Mouse (Mus musculus) ES-Bruce4 (cell line): ENCODE measurements at regions not wholly inside any gene's neighbourhood (a gene's known extent, or its start where the extent isn't known, plus 50 kb on each side); places are given as distances from the start of the nearest gene placed in this dataset.

Experiments used
- H3K27ac ChIP-seq: 2 replicates; pipeline ENCODE4 v1.5.1; 2012; ENCODE audit warnings: low read length, inconsistent platforms; ENCODE audit not compliant: insufficient read depth
- H3K27me3 ChIP-seq: 2 replicates; pipeline ENCODE4 v1.6.1; 2012; ENCODE audit warnings: mild to moderate bottlenecking, low read length, inconsistent platforms; ENCODE audit not compliant: control insufficient read depth, poor library complexity, insufficient read depth, severe bottlenecking
- H3K36me3 ChIP-seq: 2 replicates; pipeline ENCODE4 v1.6.1; 2012; ENCODE audit warnings: inconsistent platforms, mild to moderate bottlenecking, low read length, moderate library complexity; ENCODE audit not compliant: control insufficient read depth, poor library complexity, insufficient read depth, severe bottlenecking
- H3K4me1 ChIP-seq: one replicate; pipeline ENCODE4 v1.8.1; 2011; ENCODE audit warnings: low read length; ENCODE audit not compliant: control insufficient read depth, insufficient read depth
- H3K4me3 ChIP-seq: 2 replicates; pipeline ENCODE4 v1.5.1; 2011; ENCODE audit warnings: low read depth, mild to moderate bottlenecking, low read length
- H3K9ac ChIP-seq: 2 replicates; pipeline ENCODE4 v1.6.1; 2012; ENCODE audit warnings: low read depth, mild to moderate bottlenecking, inconsistent platforms; ENCODE audit not compliant: poor library complexity, severe bottlenecking
- H3K9me3 ChIP-seq: replicated peaks from 2 replicates; pipeline ENCODE4 v1.6.1; 2012; ENCODE audit warnings: mild to moderate bottlenecking, low read length, inconsistent platforms; ENCODE audit not compliant: control insufficient read depth, poor library complexity, insufficient read depth, severe bottlenecking
- CTCF ChIP-seq: IDR thresholded peaks from one replicate; pipeline ENCODE4 v1.8.1; 2011; ENCODE audit warnings: low read depth, low read length
- EP300 ChIP-seq: IDR thresholded peaks from 2 replicates; pipeline ENCODE4 v1.6.1; 2011; ENCODE audit warnings: low read depth, low read length; ENCODE audit not compliant: insufficient read depth
- POLR2A ChIP-seq: IDR thresholded peaks from one replicate; pipeline ENCODE4 v1.8.1; 2011; ENCODE audit warnings: low read length; ENCODE audit not compliant: insufficient read depth

GRCm38 (mm10) chr12:69476131-69476530, 103.9 kb upstream of the Gm9887 start:
- Histone ChIP-seq H3K4me3 (no peak overlapping the region), H3K27me3 (no peaks in the 10 kb centered on the region; the same call in 1 of the 2 replicates), H3K9me3 (no peaks in the 10 kb centered on the region), H3K9ac (no peak overlapping the region), H3K27ac (no peak overlapping the region), H3K36me3 (no peaks in the 10 kb centered on the region), H3K4me1 (no peaks in the 10 kb centered on the region)
- no peak for TF ChIP-seq CTCF
- TF ChIP-seq POLR2A = no peak

GRCm38 (mm10) chr12:69474916-69475661, 102.8 kb upstream of the Gm9887 start:
- H3K4me1 ChIP-seq = no peaks in the 10 kb centered on the region
- TF ChIP-seq POLR2A = no peak
- TF ChIP-seq CTCF = no peak
- TF ChIP-seq EP300 = no peak
- no peak overlapping the region for H3K27ac ChIP-seq
- 0 out of 2 replicates have a peak overlapping the region, but pooled peaks have one; percentile 18 for H3K4me3 ChIP-seq
- H3K9ac ChIP-seq = no peak overlapping the region
- H3K27me3 ChIP-seq = no peaks in the 10 kb centered on the region; the same call in 1 of the 2 replicates
- no peaks in the 10 kb centered on the region for H3K36me3 ChIP-seq
- no peaks in the 10 kb centered on the region for H3K9me3 ChIP-seq

GRCm38 (mm10) chr12:69474141-69474915, 102.1 kb upstream of the Gm9887 start:
- no peak overlapping the region for H3K9ac ChIP-seq
- H3K27ac ChIP-seq = no peak overlapping the region
- no peak for TF ChIP-seq POLR2A
- TF ChIP-seq CTCF = no peak
- no peak for TF ChIP-seq EP300
- H3K36me3 ChIP-seq = no peaks in the 10 kb centered on the region
- H3K4me1 ChIP-seq = no peaks in the 10 kb centered on the region
- H3K9me3 ChIP-seq = no peaks in the 10 kb centered on the region
- H3K4me3 ChIP-seq = no peak overlapping the region
- no peaks in the 10 kb centered on the region; the same call in 1 of the 2 replicates for H3K27me3 ChIP-seq

- TF ChIP-seq EP300 (no peak), POLR2A (no peak), CTCF (no peak)
- Histone ChIP-seq H3K4me3 (no peak overlapping the region), H3K9me3 (no peaks in the 10 kb centered on the region), H3K9ac (no peak overlapping the region), H3K4me1 (no peaks in the 10 kb centered on the region), H3K36me3 (no peaks in the 10 kb centered on the region), H3K27ac (no peak overlapping the region), H3K27me3 (no peaks in the 10 kb centered on the region; the same call in 1 of the 2 replicates)
Observed at GRCm38 (mm10) chr12:69473379-69474057, 101.3 kb upstream of the Gm9887 start.

GRCm38 (mm10) chr12:69472912-69473311, 100.7 kb upstream of the Gm9887 start:
- Histone ChIP-seq H3K36me3 (no peaks in the 10 kb centered on the region), H3K27ac (no peak overlapping the region), H3K9ac (no peak overlapping the region), H3K9me3 (no peaks in the 10 kb centered on the region), H3K27me3 (no peaks in the 10 kb centered on the region), H3K4me3 (no peak overlapping the region), H3K4me1 (no peaks in the 10 kb centered on the region)
- TF ChIP-seq POLR2A (no peak), EP300 (no peak), CTCF (no peak)
